Mouse (Mus musculus) midbrain, embryonic 13.5 days (tissue): Measurements from ENCODE around the gene Scarf2. TPM values are rescaled to one million over a fixed set of nuclear protein-coding genes. Genes with fewer than 3 reads are reported as not detected.

ENCODE experiments used
- ATAC-seq: fragments of 200-750 bp; cut with Nextera tagmentation; 2 replicates; pipeline ENCODE4 v1.8.0; 2017; ENCODE audit warnings: mild to moderate bottlenecking, moderate TSS enrichment, moderate library complexity
- H3K27ac ChIP-seq: fragments of 300-500 bp; sonication (generic); 2 replicates; pipeline ENCODE4 v1.5.1; 2015; ENCODE audit warnings: inconsistent platforms, mild to moderate bottlenecking, moderate library complexity
- H3K27me3 ChIP-seq: fragments of 300-500 bp; sonication (generic); 2 replicates; pipeline ENCODE4 v1.6.1; 2015; ENCODE audit warnings: mild to moderate bottlenecking, inconsistent platforms
- H3K36me3 ChIP-seq: fragments of 300-500 bp; sonication (generic); 2 replicates; pipeline ENCODE4 v1.6.1; 2015; ENCODE audit warnings: mild to moderate bottlenecking, inconsistent platforms
- H3K4me1 ChIP-seq: fragments of 300-500 bp; sonication (generic); replicated peaks from 2 replicates; pipeline ENCODE4 v1.6.1; 2015; ENCODE audit warnings: inconsistent platforms
- H3K4me2 ChIP-seq: fragments of 300-500 bp; sonication (generic); replicated peaks from 2 replicates; pipeline ENCODE4 v1.6.1; 2015; ENCODE audit warnings: moderate library complexity, mild to moderate bottlenecking, inconsistent platforms
- H3K4me3 ChIP-seq: fragments of 300-500 bp; sonication (generic); replicated peaks from 2 replicates; pipeline ENCODE4 v1.5.1; 2015; ENCODE audit warnings: mild to moderate bottlenecking, inconsistent platforms
- H3K9ac ChIP-seq: fragments of 300-500 bp; sonication (generic); replicated peaks from 2 replicates; pipeline ENCODE4 v1.6.1; 2015; ENCODE audit warnings: mild to moderate bottlenecking, inconsistent platforms
- H3K9me3 ChIP-seq: fragments of 300-500 bp; sonication (generic); 2 replicates; pipeline ENCODE4 v1.6.1; 2016; ENCODE audit warnings: mild to moderate bottlenecking, inconsistent platforms
- WGBS: fragments of 180-500 bp; shearing (Covaris S2); methylation state at CpG from one replicate; pipeline ENCODE4 v1.1.7; 2015; 5-methylcytosine and 5-hydroxymethylcytosine counted together
- polyA plus RNA-seq: library from polyadenylated mRNA; unstranded; fragments of >200 nt; fragmentation: Nextera tagmentation; extraction: Ambion mirVana; gene quantifications from 2 replicates; pipeline ENCODE4 v1.2.1, GENCODE M21; 2015

Gene Scarf2
- polyA plus RNA-seq, 1 experiment from 2014 or later = 1.6 TPM

- Histone ChIP-seq H3K27me3 (peaks cover 89% of the 10 kb centered on the region), H3K4me2 (peak overlapping the region; percentile 85), H3K4me1 (peaks cover 29% of the 10 kb centered on the region), H3K27ac (peak overlapping the region; percentile 87), H3K9me3 (no peaks in the 10 kb centered on the region), H3K36me3 (peaks cover 11% of the 10 kb centered on the region; the same call in 1 of the 2 replicates), H3K9ac (peak overlapping the region; percentile 82), H3K4me3 (peak overlapping the region; percentile 58)
- ATAC-seq = peak; percentile 81
- under 1% methylated on average over 96 of the region's 103 CpGs for WGBS
Observed at GRCm38 (mm10) chr16:17833681-17834399, 36.8 kb downstream of the Scarf2 start.

GRCm38 (mm10) chr16:17834543-17834942 lies 37.5 kb downstream of the Scarf2 start:
- Histone ChIP-seq H3K27ac (peak overlapping the region; percentile 87), H3K9ac (peak overlapping the region; percentile 82), H3K4me1 (peaks cover 29% of the 10 kb centered on the region), H3K4me2 (peak overlapping the region; percentile 85), H3K4me3 (peak overlapping the region; percentile 58), H3K27me3 (peaks cover 87% of the 10 kb centered on the region), H3K9me3 (no peaks in the 10 kb centered on the region), H3K36me3 (peaks cover 12% of the 10 kb centered on the region; the same call in 1 of the 2 replicates)
- ATAC-seq = peak; percentile 8; the same call in 1 of the 2 replicates
- WGBS = 59% methylated on average over 7 of the region's 7 CpGs

- Histone ChIP-seq H3K4me1 (peaks cover 29% of the 10 kb centered on the region), H3K4me3 (no peak overlapping the region), H3K36me3 (peaks cover 21% of the 10 kb centered on the region), H3K9me3 (no peaks in the 10 kb centered on the region), H3K9ac (no peak overlapping the region), H3K27ac (no peak overlapping the region), H3K4me2 (0 out of 2 replicates have a peak overlapping the region, but pooled peaks have one; percentile 3), H3K27me3 (peaks cover 77% of the 10 kb centered on the region)
- ATAC-seq = no peak
- 55% methylated on average over 13 of the region's 13 CpGs for WGBS
Observed at GRCm38 (mm10) chr16:17835481-17835880, 38.4 kb downstream of the Scarf2 start.

GRCm38 (mm10) chr16:17838051-17838450 lies 41.0 kb downstream of the Scarf2 start, which contains the start of gene Car15:
TSS of gene Car15 (minus strand) at chr16:17838364.
- no peak within 1 kb of the TSS for H3K4me3 ChIP-seq
- H3K4me1 ChIP-seq = peaks cover 16% of the 10 kb centered on the region
- no peak for ATAC-seq
- no peaks in the 10 kb centered on the region for H3K9me3 ChIP-seq
- H3K27me3 ChIP-seq = peaks cover 52% of the 10 kb centered on the region
- 86% methylated on average over 6 of the region's 6 CpGs for WGBS
- H3K27ac ChIP-seq = no peak within 1 kb of the TSS
- no peak within 1 kb of the TSS for H3K9ac ChIP-seq
- no peak within 1 kb of the TSS for H3K4me2 ChIP-seq
- peaks cover 47% of the 10 kb centered on the region for H3K36me3 ChIP-seq

- H3K4me1 ChIP-seq = peaks cover 1% of the 10 kb centered on the region
- H3K9ac ChIP-seq = no peak overlapping the region
- no peak overlapping the region for H3K27ac ChIP-seq
- H3K36me3 ChIP-seq = peaks cover 66% of the 10 kb centered on the region
- peaks cover 32% of the 10 kb centered on the region for H3K27me3 ChIP-seq
- no peak for ATAC-seq
- no peaks in the 10 kb centered on the region for H3K9me3 ChIP-seq
- no peak overlapping the region for H3K4me3 ChIP-seq
- WGBS = 88% methylated on average over 4 of the region's 4 CpGs
- no peak overlapping the region for H3K4me2 ChIP-seq
Observed at GRCm38 (mm10) chr16:17839976-17840375, 42.9 kb downstream of the Scarf2 start.

- Histone ChIP-seq H3K9me3 (no peaks in the 10 kb centered on the region), H3K27me3 (peaks cover 8% of the 10 kb centered on the region), H3K4me3 (no peak overlapping the region), H3K36me3 (peaks cover 90% of the 10 kb centered on the region), H3K4me2 (no peak overlapping the region), H3K4me1 (no peaks in the 10 kb centered on the region), H3K27ac (no peak overlapping the region), H3K9ac (no peak overlapping the region)
- WGBS = 96% methylated on average over 7 of the region's 7 CpGs
- no peak for ATAC-seq
Observed at GRCm38 (mm10) chr16:17842437-17842836, 45.4 kb downstream of the Scarf2 start.

- Histone ChIP-seq H3K27me3 (no peaks in the 10 kb centered on the region), H3K4me2 (no peak overlapping the region), H3K9ac (no peak overlapping the region), H3K4me3 (no peak overlapping the region), H3K9me3 (no peaks in the 10 kb centered on the region), H3K4me1 (no peaks in the 10 kb centered on the region), H3K27ac (no peak overlapping the region), H3K36me3 (peaks cover 91% of the 10 kb centered on the region)
- ATAC-seq = no peak
- WGBS = 92% methylated on average over 10 of the region's 10 CpGs
Observed at GRCm38 (mm10) chr16:17843701-17844365, 46.8 kb downstream of the Scarf2 start.

- no peaks in the 10 kb centered on the region for H3K4me1 ChIP-seq
- no peak overlapping the region for H3K4me3 ChIP-seq
- ATAC-seq = peak; percentile 34; the same call in 1 of the 2 replicates
- peaks cover 89% of the 10 kb centered on the region for H3K36me3 ChIP-seq
- H3K4me2 ChIP-seq = no peak overlapping the region
- WGBS = 93% methylated on average over 6 of the region's 6 CpGs
- H3K9me3 ChIP-seq = no peaks in the 10 kb centered on the region
- H3K27me3 ChIP-seq = no peaks in the 10 kb centered on the region
- peak overlapping the region; percentile 62 for H3K27ac ChIP-seq
- 0 out of 2 replicates have a peak overlapping the region, but pooled peaks have one; percentile 41 for H3K9ac ChIP-seq
Observed at GRCm38 (mm10) chr16:17848431-17848830, 51.3 kb downstream of the Scarf2 start.

- H3K27ac ChIP-seq = peak overlapping the region; percentile 62
- H3K9ac ChIP-seq = 0 out of 2 replicates have a peak overlapping the region, but pooled peaks have one; percentile 41
- ATAC-seq = peak; percentile 74; the same call in 1 of the 2 replicates
- peaks cover 87% of the 10 kb centered on the region for H3K36me3 ChIP-seq
- H3K4me2 ChIP-seq = no peak overlapping the region
- no peaks in the 10 kb centered on the region for H3K4me1 ChIP-seq
- H3K27me3 ChIP-seq = no peaks in the 10 kb centered on the region
- WGBS = 36% methylated on average over 1 of the region's 1 CpGs
- H3K4me3 ChIP-seq = no peak overlapping the region
- no peaks in the 10 kb centered on the region for H3K9me3 ChIP-seq
Observed at GRCm38 (mm10) chr16:17848928-17849327, 51.8 kb downstream of the Scarf2 start.

- Histone ChIP-seq H3K4me1 (no peaks in the 10 kb centered on the region), H3K9me3 (no peaks in the 10 kb centered on the region), H3K4me3 (no peak overlapping the region), H3K27me3 (no peaks in the 10 kb centered on the region), H3K4me2 (no peak overlapping the region), H3K27ac (no peak overlapping the region), H3K9ac (no peak overlapping the region), H3K36me3 (peaks cover 87% of the 10 kb centered on the region)
- 86% methylated on average over 6 of the region's 6 CpGs for WGBS
- ATAC-seq = 0 out of 2 replicates have a peak, but pooled peaks have one; percentile 40
Observed at GRCm38 (mm10) chr16:17849486-17849885, 52.4 kb downstream of the Scarf2 start.

- Histone ChIP-seq H3K4me1 (no peaks in the 10 kb centered on the region), H3K36me3 (peaks cover 85% of the 10 kb centered on the region), H3K4me2 (no peak overlapping the region), H3K4me3 (no peak overlapping the region), H3K9ac (no peak overlapping the region), H3K9me3 (no peaks in the 10 kb centered on the region), H3K27me3 (no peaks in the 10 kb centered on the region), H3K27ac (no peak overlapping the region)
- ATAC-seq = no peak
- WGBS = 96% methylated on average over 5 of the region's 5 CpGs
Observed at GRCm38 (mm10) chr16:17851331-17851730, 54.2 kb downstream of the Scarf2 start.

GRCm38 (mm10) chr16:17851860-17852259 lies 54.8 kb downstream of the Scarf2 start:
- Histone ChIP-seq H3K9me3 (no peaks in the 10 kb centered on the region), H3K9ac (no peak overlapping the region), H3K4me1 (no peaks in the 10 kb centered on the region), H3K36me3 (peaks cover 85% of the 10 kb centered on the region), H3K27ac (no peak overlapping the region), H3K4me3 (no peak overlapping the region), H3K27me3 (no peaks in the 10 kb centered on the region), H3K4me2 (no peak overlapping the region)
- 92% methylated on average over 1 of the region's 1 CpGs for WGBS
- no peak for ATAC-seq
